Mouse (Mus musculus) cerebellum, adult 2 months (tissue): ENCODE results near the gene Gm8127.
"Not testable (repeated sequence)": the region's sequence is repeated elsewhere in the genome, so short reads cannot be mapped to it uniquely, and the experiment has no call there.

Source experiments
- CTCF ChIP-seq: fragments of 200-500 bp; IDR thresholded peaks from 2 replicates; pipeline ENCODE4 v1.5.1; 2011; ENCODE audit warnings: low read depth, mild to moderate bottlenecking, control low read depth, low read length, moderate library complexity, borderline replicate concordance; ENCODE audit not compliant: insufficient read depth
- POLR2A ChIP-seq: fragments of 200-500 bp; IDR thresholded peaks from 2 replicates; pipeline ENCODE4 v1.6.1; 2011; ENCODE audit warnings: low read length, control low read depth, borderline replicate concordance; ENCODE audit not compliant: insufficient read depth

- TF ChIP-seq CTCF, POLR2A: not testable (repeated sequence)
Measured at GRCm38 (mm10) chr14:43269211-43269610, 24.4 kb downstream of the Gm8127 start.
